Mouse (Mus musculus): ENCODE results near the gene Abhd12. TPM values are rescaled to one million over a fixed set of nuclear protein-coding genes. Genes with fewer than 3 reads are reported as not detected.

Gene Abhd12
- 134 and 143 TPM in 2 replicates for polyA plus RNA-seq (2015; fragmentation: Nextera tagmentation; extraction: Ambion mirVana)

GRCm38 (mm10) chr2:150904272-150904935 is at the start of gene Abhd12:
TSS of gene Abhd12 (minus strand) at chr2:150904741.

GRCm38 (mm10) chr2:150904936-150905450 is 452 bp upstream of the Abhd12 start, which contains the start of gene Gins1:
TSS of gene Gins1 (plus strand) at chr2:150905400.

GRCm38 (mm10) chr2:150786251-150787180 is 118.0 kb downstream of the Abhd12 start, which contains the start of gene Pygb:
TSS of gene Pygb (plus strand) at chr2:150786735.

Other genes starting within 250 kb of the Abhd12 start
- gene Acss1, start 236.2 kb downstream of the Abhd12 start, polyA plus RNA-seq (2015; fragmentation: Nextera tagmentation; extraction: Ambion mirVana) = 6.2 and 6.3 TPM in 2 replicates
- not detected in 2 replicates for gene Vsx1, start 215.4 kb downstream of the Abhd12 start, polyA plus RNA-seq (2015; fragmentation: Nextera tagmentation; extraction: Ambion mirVana)
- gene Entpd6, start 155.7 kb downstream of the Abhd12 start, polyA plus RNA-seq (2015; fragmentation: Nextera tagmentation; extraction: Ambion mirVana) = 28.9 and 31.8 TPM in 2 replicates
- gene Pygb, start 118.0 kb downstream of the Abhd12 start, polyA plus RNA-seq (2015; fragmentation: Nextera tagmentation; extraction: Ambion mirVana) = 422 and 474 TPM in 2 replicates
- gene Gins1, start 659 bp upstream of the Abhd12 start, polyA plus RNA-seq (2015; fragmentation: Nextera tagmentation; extraction: Ambion mirVana) = 10.9 and 11.0 TPM in 2 replicates
- 2.2 and 2.6 TPM in 2 replicates for gene Ninl, start 134.6 kb upstream of the Abhd12 start, polyA plus RNA-seq (2015; fragmentation: Nextera tagmentation; extraction: Ambion mirVana)
- 20.3 and 24.9 TPM in 2 replicates for gene Nanp, start 134.7 kb upstream of the Abhd12 start, polyA plus RNA-seq (2015; fragmentation: Nextera tagmentation; extraction: Ambion mirVana)
- not detected in 2 replicates for gene Gm14151, start 187.6 kb upstream of the Abhd12 start, polyA plus RNA-seq (2015; fragmentation: Nextera tagmentation; extraction: Ambion mirVana)
- gene Gm14147, start 193.5 kb upstream of the Abhd12 start, polyA plus RNA-seq (2015; fragmentation: Nextera tagmentation; extraction: Ambion mirVana) = not detected in 2 replicates

Data from urinary bladder, postnatal 0 days (tissue).